Mouse (Mus musculus): ENCODE data around the gene Nmnat1.

GRCm38 (mm10) chr4:149512072-149512471, 27.1 kb upstream of the Nmnat1 start:
- TF ChIP-seq CTCF (IDR thresholded peaks at IDR 0.05; ENCODE audit: control insufficient read depth, insufficient read depth, insufficient read length) (no peak), MAX (IDR thresholded peaks at IDR 0.05) (no peak), USF1 (IDR thresholded peaks at IDR 0.05; ENCODE audit: low read depth) (no peak), MYOD1 (IDR thresholded peaks at IDR 0.05; ENCODE audit: control insufficient read depth, insufficient read length, low read depth) (no peak), MYOG (IDR thresholded peaks at IDR 0.05; ENCODE audit: control insufficient read depth, extremely low read depth, insufficient read length) (no peak), CEBPB (IDR thresholded peaks at IDR 0.05; ENCODE audit: low read depth) (no peak)
